Mouse (Mus musculus) skeletal muscle tissue, adult 2 months (tissue): ENCODE measurements around the gene Spred3.
"Not testable (repeated sequence)": the region's sequence is repeated elsewhere in the genome, so short reads cannot be mapped to it uniquely, and the experiment has no call there.

ENCODE experiments used
- DNase-seq: peaks from one replicate; pipeline ENCODE4 v3.0.0-alpha.2; 2012; ENCODE audit warnings: low read depth, low spot score

Spred3 gene

GRCm38 (mm10) chr7:29170066-29170754 is at the start of gene Spred3, which contains the start of gene Ggn:
TSS of gene Spred3 (minus strand) at chr7:29170411.
TSS of gene Ggn (plus strand) at chr7:29170210.
- DNase-seq = peak; percentile 71

- DNase-seq = no peak
Observed at GRCm38 (mm10) chr7:29214846-29215245, 44.6 kb upstream of the Spred3 start.

DNA sequence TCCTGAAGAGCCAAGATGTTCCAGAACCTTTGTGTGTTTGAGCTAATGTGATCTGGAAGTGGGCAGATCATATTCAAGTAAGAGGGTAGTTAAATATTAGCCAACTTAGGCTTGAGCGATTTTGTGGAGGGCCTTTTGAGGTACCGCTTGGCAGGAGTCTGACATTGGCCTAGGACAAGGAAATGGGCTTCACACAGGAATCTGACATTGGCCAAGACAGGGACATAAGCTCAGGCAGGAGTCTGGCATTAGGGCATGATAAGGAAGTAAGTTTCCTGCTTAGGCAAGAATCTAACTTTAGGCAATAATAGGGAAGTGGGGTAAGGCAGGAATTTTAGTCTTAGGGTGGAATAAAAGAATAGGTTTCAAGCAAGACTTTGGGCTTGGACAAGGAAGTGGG is 44.0 kb upstream of the Spred3 start:
- DNase-seq = no peak

- DNase-seq = no peak
Observed at GRCm38 (mm10) chr7:29213675-29214082, 43.5 kb upstream of the Spred3 start, which contains the start of gene Catsperg1. TSS of gene Catsperg1 (minus strand) at chr7:29214035.

- not testable (repeated sequence) for DNase-seq
Observed at GRCm38 (mm10) chr7:29212775-29213560, 42.8 kb upstream of the Spred3 start.

DNA sequence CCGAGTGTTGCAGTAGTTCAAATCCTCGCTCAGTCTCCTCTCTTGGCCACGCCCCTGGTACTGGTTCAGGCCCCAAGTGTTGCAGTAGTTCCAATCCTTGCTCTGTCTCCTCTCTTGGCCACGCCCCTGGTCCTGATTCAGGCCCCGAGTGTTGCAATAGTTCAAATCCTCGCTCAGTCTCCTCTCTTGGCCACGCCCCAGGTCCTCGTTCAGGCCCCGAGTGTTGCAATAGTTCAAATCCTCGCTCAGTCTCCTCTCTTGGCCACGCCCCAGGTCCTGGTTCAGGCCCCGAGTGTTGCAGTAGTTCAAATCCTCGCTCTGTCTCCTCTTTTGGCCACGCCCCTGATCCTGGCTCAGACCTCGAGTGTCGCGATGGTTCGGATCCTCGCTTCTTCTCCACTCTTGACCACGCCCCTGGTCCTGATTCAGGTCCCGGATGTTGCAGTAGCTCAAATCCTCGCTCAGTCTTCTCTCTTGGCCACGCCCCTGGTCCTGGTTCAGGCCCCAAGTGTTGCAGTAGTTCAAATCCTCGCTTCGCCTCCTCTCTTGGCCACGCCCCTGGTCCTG is 42.1 kb upstream of the Spred3 start:
- no peak for DNase-seq

DNA sequence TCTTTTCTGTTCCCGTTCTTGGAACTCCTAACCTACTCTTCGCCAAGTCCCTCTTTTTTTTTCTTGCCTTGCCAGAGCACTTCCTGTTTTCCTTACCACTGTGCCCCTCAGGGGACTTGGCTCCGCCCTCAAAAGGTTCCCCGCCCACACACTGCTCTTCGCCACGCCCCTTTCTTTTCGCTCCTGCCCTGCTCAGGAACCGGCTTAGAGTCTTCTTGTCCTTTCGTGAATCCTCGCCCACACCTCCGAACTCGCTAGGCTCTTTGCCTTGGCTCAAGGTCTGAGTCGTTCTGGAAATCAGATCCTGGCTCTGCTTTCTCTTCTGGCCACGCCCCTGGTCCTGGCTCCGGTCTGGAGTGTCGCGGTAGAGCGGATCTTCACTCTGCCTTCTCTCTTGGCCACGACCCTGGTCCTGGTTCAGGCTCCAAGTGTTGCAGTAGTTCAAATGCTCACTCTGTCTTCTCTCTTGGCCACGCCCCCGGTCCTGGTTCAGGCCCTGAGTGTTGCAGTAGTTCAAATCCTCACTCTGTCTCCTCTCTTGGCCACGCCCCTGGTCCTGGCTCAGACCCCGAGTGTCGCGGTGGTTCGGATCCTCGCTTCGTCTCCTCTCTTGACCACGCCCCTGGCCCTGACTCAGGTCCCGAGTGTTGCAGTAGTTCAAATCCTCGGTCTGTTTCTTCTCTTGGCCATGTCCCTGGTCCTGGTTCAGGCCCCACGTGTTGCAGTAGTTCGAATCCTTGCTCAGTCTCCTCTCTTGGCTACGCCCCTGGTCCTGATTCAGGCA is 41.4 kb upstream of the Spred3 start:
- DNase-seq = peak; percentile 92

DNA sequence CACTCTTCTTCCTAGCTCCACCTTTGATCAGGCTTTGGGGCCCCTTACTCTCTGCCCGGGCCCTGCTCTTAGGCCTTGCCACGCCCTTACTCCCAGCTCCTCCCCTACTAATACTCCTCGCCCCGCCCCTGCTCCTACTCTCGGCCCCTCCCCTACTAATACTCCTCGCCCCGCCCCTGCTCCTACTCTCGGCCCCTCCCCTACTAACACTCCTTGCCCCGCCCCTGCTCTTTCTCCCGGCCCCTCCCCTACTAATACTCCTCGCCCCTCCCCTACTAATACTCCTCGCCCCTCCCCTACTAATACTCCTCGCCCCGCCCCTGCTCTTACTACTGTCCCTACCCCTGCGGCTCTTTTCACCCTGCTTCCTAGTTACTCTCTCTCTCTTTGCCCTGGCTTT is 40.8 kb upstream of the Spred3 start:
- not testable (repeated sequence) for DNase-seq

DNA sequence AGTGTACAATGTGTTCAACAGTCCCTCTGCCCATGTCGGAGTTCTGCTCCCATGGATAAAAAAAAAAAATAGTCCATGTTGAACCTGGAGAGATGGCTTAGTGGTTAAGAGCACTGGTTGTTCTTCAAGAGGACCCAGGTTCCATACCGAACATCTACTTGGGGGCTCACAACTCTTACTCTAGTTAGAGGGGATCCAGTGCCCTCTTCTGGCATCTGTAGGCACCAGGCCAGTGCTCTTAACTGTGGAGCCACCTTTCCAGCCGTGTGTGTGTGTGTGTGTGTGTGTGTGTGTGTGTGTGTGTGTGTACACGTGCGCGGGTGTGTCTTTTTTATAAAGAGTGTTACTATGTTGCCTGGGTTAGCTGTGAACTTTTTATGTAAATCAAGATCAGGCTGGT is 32.4 kb upstream of the Spred3 start:
- DNase-seq = no peak

DNA sequence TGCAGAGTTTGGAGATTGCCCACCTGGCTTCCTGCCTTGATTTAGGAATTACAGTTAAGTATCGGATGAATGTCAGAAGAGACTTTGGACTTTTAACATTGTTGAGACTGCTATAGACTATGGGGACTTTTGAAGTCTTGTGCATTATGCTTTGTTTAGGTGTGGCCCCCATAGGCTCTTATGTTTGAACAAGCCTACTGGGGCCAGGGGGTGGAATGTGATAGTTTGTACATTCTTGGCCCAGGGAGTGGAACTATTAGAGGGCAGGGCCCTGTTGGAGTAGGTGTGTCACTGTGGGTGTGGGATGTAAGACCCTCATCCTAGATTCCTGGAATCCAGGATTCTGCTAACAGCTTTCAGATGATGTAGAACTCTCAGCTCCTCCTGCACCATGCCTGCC is 24.0 kb upstream of the Spred3 start:
- not testable (repeated sequence) for DNase-seq

DNA sequence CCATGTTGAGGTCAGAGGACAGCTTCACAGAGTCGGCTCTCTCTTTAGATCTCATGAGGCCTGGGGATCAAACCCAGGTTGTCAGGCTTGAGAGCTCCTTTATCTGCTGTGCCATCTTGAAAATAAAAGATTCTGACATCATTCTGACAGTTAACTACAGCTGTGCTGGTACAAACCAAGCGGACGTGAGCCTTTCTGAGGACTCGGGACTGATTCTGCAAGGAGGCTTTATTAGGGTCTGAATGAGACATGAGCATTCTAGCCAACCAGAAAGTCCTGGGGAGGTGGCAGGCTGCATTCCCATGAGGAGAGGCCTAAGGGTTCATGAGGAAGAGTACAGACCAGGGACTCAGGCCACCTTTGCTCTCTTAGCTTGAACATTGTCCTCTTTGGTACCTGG is 11.1 kb upstream of the Spred3 start:
- DNase-seq = not testable (repeated sequence)

DNA sequence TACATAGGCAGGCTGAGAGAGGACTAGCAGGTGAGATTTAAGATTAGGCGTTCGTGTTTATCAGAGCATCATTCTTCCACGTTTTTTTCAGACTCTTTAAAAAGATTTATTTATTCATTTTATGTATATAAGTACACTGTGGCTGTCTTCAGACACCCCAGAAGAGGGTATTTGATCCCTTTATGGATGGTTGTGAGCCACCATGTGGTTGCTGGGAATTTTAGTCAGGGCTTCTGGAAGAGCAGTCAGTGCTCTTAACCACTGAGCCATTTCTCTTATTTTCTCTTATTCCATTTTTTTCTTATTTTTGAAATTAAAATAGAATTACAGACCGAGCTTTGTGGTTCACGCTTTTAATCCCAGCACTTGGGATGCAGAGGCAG is 10.6 kb upstream of the Spred3 start:
- no peak for DNase-seq

DNA sequence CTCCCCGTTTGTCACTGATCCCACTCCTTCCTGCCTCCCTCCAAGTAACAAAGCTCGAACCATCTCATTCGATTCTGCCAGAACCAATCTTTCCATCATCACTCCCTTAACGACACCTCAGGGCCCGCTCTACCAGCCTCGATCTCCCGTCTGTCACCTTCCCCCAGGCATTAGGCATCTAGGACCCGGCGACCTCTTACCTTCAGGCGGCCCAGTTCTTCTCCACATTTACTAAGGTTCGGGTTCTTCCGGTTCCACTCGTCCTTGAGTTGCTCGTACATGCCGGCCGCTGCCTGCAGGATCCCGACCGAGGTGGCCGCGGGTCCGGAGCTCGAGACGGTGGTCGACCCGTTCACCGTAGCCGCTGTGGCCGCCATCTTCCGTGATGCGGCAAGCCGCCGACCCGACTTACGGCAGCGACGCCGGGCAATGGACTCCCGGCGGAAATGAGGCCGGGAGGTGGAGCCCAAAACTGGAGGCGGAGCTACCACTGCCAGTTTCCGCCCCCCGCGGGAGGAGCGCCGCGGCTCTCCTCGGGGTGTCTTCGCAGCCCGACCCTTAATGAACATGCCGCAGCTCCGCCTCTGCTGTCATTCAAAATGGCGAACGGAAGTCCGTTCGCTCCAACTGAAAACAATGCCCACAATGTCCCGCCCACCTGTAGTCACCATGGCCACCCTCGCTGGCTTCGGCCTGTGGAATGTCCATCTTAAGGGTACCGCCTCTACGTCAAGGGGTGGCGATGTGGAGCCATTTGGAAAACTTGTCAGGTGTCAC is 10.1 kb upstream of the Spred3 start, which contains the start of gene Psmd8:
TSS of gene Psmd8 (minus strand) at position 625 of the 777 bp plus-strand sequence.
- DNase-seq = peak; percentile 98

GRCm38 (mm10) chr7:29179323-29179722 is 9.1 kb upstream of the Spred3 start:
- DNase-seq = peak; percentile 77

DNA sequence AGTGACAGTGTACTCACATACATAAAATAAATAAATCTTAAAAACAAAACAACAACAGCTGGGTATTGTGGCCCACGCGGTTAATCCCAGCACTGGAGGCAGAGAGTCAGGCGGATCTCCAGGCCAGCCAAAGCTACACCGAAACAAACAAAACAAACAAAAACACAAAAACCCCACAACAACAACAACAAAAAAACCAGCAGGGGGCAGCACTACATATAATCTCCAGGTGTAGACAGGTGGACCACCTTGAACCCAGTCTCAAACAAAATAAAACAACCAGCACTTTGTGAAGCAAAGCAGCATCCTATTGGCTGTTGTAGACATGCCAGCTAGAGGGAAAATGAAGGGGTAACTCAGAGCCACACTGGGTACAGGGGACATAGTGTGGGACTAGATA is 7.9 kb upstream of the Spred3 start:
- no peak for DNase-seq

GRCm38 (mm10) chr7:29172390-29173016 is 2.3 kb upstream of the Spred3 start:
- DNase-seq = no peak

- no peak for DNase-seq
Observed at GRCm38 (mm10) chr7:29171562-29172097, 1.4 kb upstream of the Spred3 start.

DNA sequence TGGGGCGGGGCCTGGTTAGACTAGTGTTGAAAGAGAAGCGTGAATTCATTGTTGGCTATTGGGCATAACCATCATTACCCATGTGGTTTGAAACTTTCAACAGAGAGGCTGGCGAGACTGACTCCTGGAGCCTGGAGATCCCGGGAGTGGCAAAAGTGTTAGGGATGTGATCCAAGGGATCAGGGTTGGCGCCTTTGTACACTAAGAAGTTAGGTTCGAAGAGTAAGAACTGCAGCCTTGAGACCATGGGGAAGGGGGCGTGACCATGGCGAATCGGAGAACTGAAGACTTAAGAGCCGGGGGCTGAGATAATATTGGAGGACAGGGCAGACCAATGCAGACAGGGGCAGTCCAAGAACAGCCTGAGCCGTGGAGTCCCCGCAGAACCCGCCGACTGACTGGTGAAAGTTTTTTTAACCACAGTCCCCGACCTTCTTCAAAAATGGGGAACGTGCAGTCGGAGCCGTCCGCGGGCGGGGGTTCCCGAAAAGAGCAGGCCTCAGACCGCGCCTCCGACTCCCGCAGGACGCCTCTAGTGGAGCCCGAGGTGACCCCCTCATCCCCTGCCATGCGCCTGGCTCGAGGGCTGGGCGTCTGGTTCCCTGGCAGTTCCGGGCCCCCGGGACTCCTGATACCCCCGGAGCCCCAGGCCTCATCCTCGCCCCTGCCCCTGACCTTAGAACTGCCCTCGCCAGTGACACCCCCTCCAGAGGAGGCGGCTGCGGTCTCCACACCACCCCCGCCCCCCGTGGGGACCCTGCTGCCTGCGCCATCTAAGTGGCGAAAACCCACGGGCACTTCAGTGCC is 747 bp upstream of the Spred3 start:
- DNase-seq = no peak
